Mouse (Mus musculus) brain, embryonic 14.5 days (tissue): ENCODE data around the gene Afg1l.

Source experiments
- CTCF ChIP-seq: fragments of 200-500 bp; IDR thresholded peaks from 2 replicates; pipeline ENCODE4 v1.5.1; 2012; ENCODE audit warnings: inconsistent platforms, mild to moderate bottlenecking, moderate library complexity, borderline replicate concordance; ENCODE audit not compliant: insufficient read depth, insufficient read length; ENCODE audit errors: extremely low read depth
- POLR2A ChIP-seq: fragments of 200-500 bp; IDR thresholded peaks from 2 replicates; pipeline ENCODE4 v1.6.1; 2012; ENCODE audit warnings: mild to moderate bottlenecking, inconsistent platforms, borderline replicate concordance; ENCODE audit not compliant: poor library complexity, insufficient read depth, insufficient read length, severe bottlenecking; ENCODE audit errors: extremely low read depth

DNA sequence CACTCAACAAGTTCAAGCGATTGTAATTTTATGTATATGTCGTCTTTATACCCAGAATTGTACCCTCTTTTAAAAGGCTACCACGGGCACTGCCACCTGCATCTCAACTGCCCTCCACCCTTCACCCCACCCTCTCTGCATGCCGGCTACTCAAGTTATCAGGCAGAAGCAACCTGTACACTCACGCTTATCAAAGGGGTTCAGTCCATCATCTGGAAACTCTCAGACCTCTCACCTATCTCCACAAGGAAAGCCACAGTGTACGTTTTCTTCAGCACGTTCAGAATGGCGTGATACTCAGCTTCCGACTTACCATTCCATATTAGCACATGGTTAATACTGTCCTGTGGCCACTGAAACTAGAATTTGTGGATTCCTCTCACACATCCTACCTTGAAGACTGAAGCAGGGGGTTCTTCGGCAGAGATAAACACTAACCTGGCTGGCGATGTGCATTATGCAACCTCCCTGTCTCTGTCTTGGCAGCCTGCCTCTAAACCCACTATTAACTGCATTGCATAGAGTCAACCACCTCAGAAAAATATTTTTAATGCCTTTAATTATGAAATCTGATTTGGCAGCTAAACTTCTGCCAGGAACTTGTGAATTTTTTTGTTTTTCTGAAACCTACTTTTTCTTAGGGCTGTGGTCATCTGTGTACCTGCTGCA lies 213.2 kb downstream of the Afg1l start:
- TF ChIP-seq POLR2A (no peak), CTCF (no peak)
